Mouse (Mus musculus) heart, postnatal 0 days (tissue): ENCODE results near the gene Tns1. TPM values are rescaled to one million over a fixed set of nuclear protein-coding genes. Genes with fewer than 3 reads are reported as not detected.
A peak's percentile ranks its signal among the peaks of the same experiment; 100 is the strongest.

Experiments
- ATAC-seq: fragments of 200-750 bp; cut with Nextera tagmentation; 2 replicates; pipeline ENCODE4 v1.8.0; 2017; ENCODE audit warnings: low read depth, moderate number of reproducible peaks, moderate library complexity; ENCODE audit not compliant: insufficient read depth
- DNase-seq: peaks from one replicate; pipeline ENCODE4 v3.0.0-alpha.2; 2016; ENCODE audit warnings: low spot score
- H3K27ac ChIP-seq: fragments of 300-500 bp; sonication (generic); 2 replicates; pipeline ENCODE4 v1.5.1; 2014; ENCODE audit warnings: low read depth, mild to moderate bottlenecking
- H3K27me3 ChIP-seq: fragments of 300-500 bp; sonication (generic); 2 replicates; pipeline ENCODE4 v1.6.1; 2014; ENCODE audit warnings: low read length, mixed read lengths; ENCODE audit not compliant: control insufficient read depth, insufficient read depth
- H3K36me3 ChIP-seq: fragments of 300-500 bp; sonication (generic); replicated peaks from 2 replicates; pipeline ENCODE4 v1.6.1; 2014; ENCODE audit warnings: low read length, mixed read lengths; ENCODE audit not compliant: control insufficient read depth, insufficient read depth
- H3K4me1 ChIP-seq: fragments of 300-500 bp; sonication (generic); 2 replicates; pipeline ENCODE4 v1.6.1; 2014; ENCODE audit warnings: antibody characterized with exemption; ENCODE audit not compliant: control insufficient read depth, insufficient read depth
- H3K4me2 ChIP-seq: fragments of 300-500 bp; sonication (generic); 2 replicates; pipeline ENCODE4 v1.6.1; 2014; ENCODE audit warnings: low read depth, mild to moderate bottlenecking, low read length, moderate library complexity
- H3K4me3 ChIP-seq: fragments of 300-500 bp; sonication (generic); 2 replicates; pipeline ENCODE4 v1.5.1; 2014; ENCODE audit warnings: low read depth, low read length
- H3K9ac ChIP-seq: fragments of 300-500 bp; sonication (generic); replicated peaks from 2 replicates; pipeline ENCODE4 v1.6.1; 2014; ENCODE audit warnings: low read depth, low read length, mixed read lengths
- H3K9me3 ChIP-seq: fragments of 300-500 bp; sonication (generic); replicated peaks from 2 replicates; pipeline ENCODE4 v1.6.1; 2016; ENCODE audit warnings: low read length; ENCODE audit not compliant: control insufficient read depth
- CTCF ChIP-seq: IDR thresholded peaks from 2 replicates; pipeline ENCODE4 v1.5.1; 2016; ENCODE audit warnings: antibody characterized with exemption, control low read depth, low read depth
- EP300 ChIP-seq: IDR thresholded peaks from 2 replicates; pipeline ENCODE4 v1.6.1; 2016; ENCODE audit warnings: antibody characterized with exemption, low read depth
- WGBS: fragments of 180-500 bp; shearing (Covaris S2); extraction: QIAGEN DNeasy Blood & Tissue Kit; methylation state at CpG from one replicate; pipeline ENCODE4 v1.1.7; 2014; 5-methylcytosine and 5-hydroxymethylcytosine counted together
- polyA plus RNA-seq: library from polyadenylated mRNA; unstranded; fragments of >200 nt; fragmentation: Nextera tagmentation; extraction: Ambion mirVana; gene quantifications from 2 replicates; pipeline ENCODE4 v1.2.1, GENCODE M21; 2015
- total RNA-seq: library from RNA; depleted of rRNA; stranded (reverse); fragments of >200 nt; gene quantifications from 2 replicates; pipeline ENCODE4 v1.2.3, GENCODE M21; 2014; ENCODE audit warnings: low replicate concordance

Gene Tns1
- total and polyA plus RNA-seq, 2 experiments from 2014 or later, result 125 to 458 TPM

DNA sequence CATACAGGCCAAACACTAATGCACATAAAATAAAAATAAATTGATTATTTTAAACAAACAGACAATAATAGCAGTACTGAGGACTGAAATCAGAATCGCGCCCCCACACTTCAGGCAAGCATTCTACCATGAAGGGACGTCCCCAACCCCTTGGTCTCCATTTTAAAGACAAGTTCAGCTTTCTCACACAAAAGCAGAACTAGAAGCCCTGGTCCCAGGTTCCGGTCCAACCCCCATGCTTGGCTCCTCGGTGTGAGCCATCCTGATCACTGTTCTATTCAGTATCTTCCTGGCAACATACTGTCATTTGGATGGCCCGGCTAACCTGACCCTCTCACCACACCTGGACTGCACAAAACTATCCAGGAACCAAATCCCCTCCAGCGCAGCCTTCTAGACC, 38.7 kb downstream of the Tns1 start:
- Histone ChIP-seq H3K9me3 (no peaks in the 10 kb centered on the region), H3K27me3 (no peaks in the 10 kb centered on the region), H3K36me3 (no peaks in the 10 kb centered on the region), H3K27ac (no peak overlapping the region), H3K4me3 (no peak overlapping the region), H3K4me1 (peaks cover 26% of the 10 kb centered on the region), H3K9ac (no peak overlapping the region), H3K4me2 (no peak overlapping the region)
- DNase-seq (no peak), ATAC-seq (no peak)
- 94% methylated on average over 7 of the region's 7 CpGs for WGBS
- TF ChIP-seq CTCF (no peak), EP300 (no peak)

DNA sequence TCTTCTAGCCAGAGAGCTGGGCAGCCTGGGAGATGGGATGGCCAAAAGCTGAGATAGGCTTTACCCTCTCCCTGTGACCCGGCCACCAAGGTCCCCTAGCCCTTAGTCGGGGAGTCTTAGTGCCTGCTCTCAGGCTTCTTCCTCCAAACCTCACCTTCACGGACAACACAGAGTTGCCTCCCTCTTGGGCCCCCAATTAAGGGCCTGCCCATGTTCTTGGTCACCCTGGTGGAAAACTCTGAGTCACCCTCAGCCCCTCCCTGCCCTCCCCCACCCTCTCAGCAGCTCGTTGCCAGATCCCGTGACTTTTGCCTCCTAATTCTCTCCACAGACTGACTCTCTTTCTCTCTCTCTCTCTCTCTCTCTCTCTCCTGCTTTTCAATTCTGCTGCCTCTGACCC, 39.5 kb downstream of the Tns1 start:
- Histone ChIP-seq H3K4me3 (no peak overlapping the region), H3K4me2 (no peak overlapping the region), H3K4me1 (peaks cover 26% of the 10 kb centered on the region), H3K9me3 (no peaks in the 10 kb centered on the region), H3K27ac (peak overlapping the region; percentile 32), H3K9ac (no peak overlapping the region), H3K36me3 (no peaks in the 10 kb centered on the region), H3K27me3 (no peaks in the 10 kb centered on the region)
- no peak for TF ChIP-seq CTCF
- TF ChIP-seq EP300, result no peak
- ATAC-seq (peak; percentile 34), DNase-seq (no peak)
- WGBS, result 52% methylated on average over 5 of the region's 5 CpGs

DNA sequence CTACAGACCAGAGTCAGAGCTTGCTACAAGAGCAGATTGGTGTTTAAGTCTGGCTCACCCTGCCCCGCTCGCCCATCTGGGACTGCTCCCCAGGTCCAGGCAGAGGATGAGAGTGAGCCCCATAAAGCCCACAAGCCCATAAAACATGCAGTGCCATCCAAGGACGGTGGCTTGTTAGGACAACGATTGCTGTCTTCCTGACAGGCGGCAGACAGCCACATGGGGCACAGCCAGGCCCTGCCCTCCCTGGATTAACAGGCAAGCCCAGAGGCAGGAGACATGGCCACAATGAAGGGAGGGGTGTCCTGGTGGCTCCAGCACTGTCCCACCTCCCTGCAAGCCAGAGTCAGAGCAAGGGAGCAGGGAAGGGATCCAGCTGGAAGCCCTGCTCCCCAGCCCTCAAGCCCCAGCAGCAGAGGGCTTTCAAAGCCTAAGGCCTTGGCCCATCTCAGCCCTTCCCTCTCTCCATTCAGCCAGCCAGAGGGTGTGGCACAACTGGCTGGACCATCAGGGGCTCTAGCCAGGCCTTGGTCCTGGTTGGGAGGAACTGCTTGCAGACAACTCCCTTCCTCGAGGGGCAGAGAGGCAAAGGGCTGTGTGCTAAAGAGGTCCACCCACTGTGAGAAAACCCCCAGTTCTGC, 40.1 kb downstream of the Tns1 start:
- peaks cover 26% of the 10 kb centered on the region for H3K4me1 ChIP-seq
- no peak overlapping the region for H3K9ac ChIP-seq
- 64% methylated on average over 6 of the region's 6 CpGs for WGBS

DNA sequence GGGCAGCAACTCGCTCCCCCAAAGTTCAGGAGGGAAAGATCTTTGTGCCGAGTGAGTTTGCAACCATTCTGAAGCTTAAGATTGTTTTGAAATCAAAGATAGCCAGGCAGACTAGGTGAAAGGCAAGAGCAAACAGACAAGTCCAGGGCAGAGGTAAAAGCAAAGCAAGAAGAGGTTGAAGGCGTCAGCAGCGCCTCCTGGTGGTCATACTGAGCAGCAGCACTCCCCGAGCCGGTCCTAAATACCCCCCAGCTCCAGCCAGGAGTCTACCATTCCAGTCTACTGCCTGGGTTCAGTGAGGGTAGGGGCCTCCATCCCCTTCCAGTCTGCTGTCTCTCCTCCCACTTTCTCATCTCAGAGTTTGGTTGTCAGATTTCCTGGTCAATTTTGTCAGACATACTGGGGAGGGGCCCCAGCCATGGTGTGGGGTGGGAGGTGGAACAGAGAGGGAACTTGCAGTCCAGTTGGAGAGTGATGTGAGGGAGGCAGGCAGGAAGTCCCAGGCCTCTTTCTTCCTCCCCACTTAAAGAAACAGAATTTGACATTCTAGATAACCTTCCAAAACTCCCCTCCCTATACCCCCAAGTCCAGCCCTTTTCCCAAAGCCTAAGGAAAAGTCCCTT, 41.3 kb downstream of the Tns1 start:
- Histone ChIP-seq H3K27me3 (no peaks in the 10 kb centered on the region), H3K9ac (no peak overlapping the region), H3K4me1 (peaks cover 26% of the 10 kb centered on the region), H3K9me3 (no peaks in the 10 kb centered on the region), H3K4me2 (no peak overlapping the region), H3K27ac (peak overlapping the region; percentile 37; the same call in 1 of the 2 replicates), H3K36me3 (no peaks in the 10 kb centered on the region), H3K4me3 (no peak overlapping the region)
- TF ChIP-seq EP300 (no peak), CTCF (peak; percentile 88)
- ATAC-seq (peak; percentile 66), DNase-seq (peak; percentile 81)
- 18% methylated on average over 6 of the region's 6 CpGs for WGBS

More for the DNA sequence above, 40.1 kb downstream of the Tns1 start:
- Histone ChIP-seq H3K36me3 (no peaks in the 10 kb centered on the region), H3K4me2 (no peak overlapping the region), H3K27ac (peak overlapping the region; percentile 5), H3K27me3 (no peaks in the 10 kb centered on the region), H3K4me3 (no peak overlapping the region), H3K9me3 (no peaks in the 10 kb centered on the region)
- TF ChIP-seq CTCF, result no peak
- TF ChIP-seq EP300, result no peak
- ATAC-seq, result peak; percentile 16; the same call in 1 of the 2 replicates
- DNase-seq, result no peak

DNA sequence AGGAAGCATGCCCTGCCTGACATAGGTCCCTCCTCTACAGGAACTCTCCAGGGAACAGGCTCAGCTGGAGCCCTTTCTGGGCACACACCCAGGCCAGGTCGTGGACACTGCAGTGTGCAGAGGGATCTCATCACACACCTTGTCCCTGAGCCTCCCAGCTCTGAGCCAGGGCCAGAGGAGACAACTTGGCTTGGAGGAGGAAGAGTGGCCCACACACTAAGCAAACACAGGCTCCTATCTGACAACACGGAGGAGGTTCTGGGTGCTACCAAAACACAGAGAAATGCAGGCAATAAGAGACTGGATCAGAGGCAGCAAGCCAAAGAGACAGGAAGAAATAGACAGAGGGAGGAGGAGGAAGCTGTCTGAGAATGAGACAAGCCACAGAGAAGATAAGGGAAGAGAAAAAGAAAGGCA, 42.7 kb downstream of the Tns1 start:
- no peaks in the 10 kb centered on the region for H3K27me3 ChIP-seq
- H3K9me3 ChIP-seq, result no peaks in the 10 kb centered on the region
- H3K27ac ChIP-seq, result peak overlapping the region; percentile 23
- peak; percentile 52 for DNase-seq
- ATAC-seq, result 0 out of 2 replicates have a peak, but pooled peaks have one; percentile 4
- TF ChIP-seq EP300 (no peak), CTCF (no peak)
- H3K4me1 ChIP-seq, result peaks cover 26% of the 10 kb centered on the region
- H3K4me3 ChIP-seq, result no peak overlapping the region
- 9% methylated on average over 2 of the region's 2 CpGs for WGBS
- no peaks in the 10 kb centered on the region for H3K36me3 ChIP-seq
- no peak overlapping the region for H3K9ac ChIP-seq
- H3K4me2 ChIP-seq, result no peak overlapping the region
